Comparison of ENCODE assay signal across 8 mouse cellular contexts in genomic region chr6:83349274-83349958, GRCm38 (mm10). TPM values are rescaled to one million over a fixed set of nuclear protein-coding genes. Genes with fewer than 3 reads are reported as not detected.
DNase-seq lines count a peak whose midpoint lies in the region; ATAC-seq and TF ChIP-seq lines count a peak whose summit lies in the region.

No protein-coding gene starts in this region.

- peaks cover 13% of the 10 kb centered on the region for H3K4me1 ChIP-seq in hindbrain, embryonic 12.5 days

- H3K9me3 ChIP-seq in hindbrain, embryonic 12.5 days (replicated peaks) = no peaks in the 10 kb centered on the region

- CTCF ChIA-PET in Patski (lab: Charles Lee) = interaction anchor here (1.1 to 1.8 kb wide), 5 partner anchors 9 to 167 kb away, joined by 3 to 8 read pairs (median 3); no protein-coding TSS in a partner anchor

- POLR2A ChIA-PET in Patski (lab: Charles Lee) = interaction anchor here (0.6 to 1.3 kb wide), 4 partner anchors 20 to 660 kb away, joined by 3 to 5 read pairs (median 4); no protein-coding TSS in a partner anchor

- H3K36me3 ChIP-seq in hindbrain, embryonic 12.5 days = peaks cover 13% of the 10 kb centered on the region; the same call in 1 of the 2 replicates

- in situ Hi-C loops in Patski (cut with MboI; ENCODE audit: low pct_unique_long_range_greater_than_20kb) = no loop called here

- peak overlapping the region; percentile 72 for H3K4me2 ChIP-seq in hindbrain, embryonic 12.5 days (replicated peaks)

- DNase-seq in Patski (ENCODE audit: low read depth, low spot score) = no peak
- peak; percentile 97 to 98 for DNase-seq in cerebellum, postnatal 10 days
- DNase-seq in frontal cortex, postnatal 10 days (ENCODE audit: low spot score in 2 of 2) = peak; percentile 73 to 85
- DNase-seq in layer of hippocampus, postnatal 14 days (ENCODE audit: low spot score in 2 of 2) = peak; percentile 79 to 83
- DNase-seq in lung, postnatal 10 days = peak; percentile 94
- DNase-seq in ovary, postnatal 14 days (ENCODE audit: low spot score) = peak; percentile 95
- DNase-seq in thymus, postnatal 14 days = peak; percentile 96

- no peaks in the 10 kb centered on the region for H3K27me3 ChIP-seq in Patski
- H3K27me3 ChIP-seq in hindbrain, embryonic 12.5 days = no peaks in the 10 kb centered on the region

- H3K4me3 ChIP-seq in hindbrain, embryonic 12.5 days = peak overlapping the region; percentile 74

- ATAC-seq in Patski = peak; percentile 93
- ATAC-seq in hindbrain, embryonic 12.5 days (ENCODE audit: low FRiP score) = peak; percentile 95

- no peak overlapping the region for H3K27ac ChIP-seq in hindbrain, embryonic 12.5 days

- no peak for TF ChIP-seq CTCF in Patski (IDR thresholded peaks at IDR 0.05)

- WGBS in hindbrain, embryonic 12.5 days = under 1% methylated on average over 38 of the region's 53 CpGs

- H3K9ac ChIP-seq in hindbrain, embryonic 12.5 days = peak overlapping the region; percentile 81

RNA-seq across cellular contexts. Expression of gene Bola3, which starts 0.5 kb away (rescaled TPM):
- polyA plus RNA-seq in Patski (2021) = 126 TPM
- 88.5 and 92.1 TPM in 2 replicates for polyA plus RNA-seq in hindbrain, embryonic 12.5 days (2016; fragmentation: Nextera tagmentation; extraction: Ambion mirVana)
- total RNA-seq in layer of hippocampus, postnatal 14 days (2021) = 10 to 100 TPM; 45.4 to 54.7 TPM

RNA-seq across cellular contexts. Expression of gene Mob1a, which starts 23.6 kb away (rescaled TPM):
- polyA plus RNA-seq in Patski (2021) = 90.6 TPM
- polyA plus RNA-seq in hindbrain, embryonic 12.5 days (2016; fragmentation: Nextera tagmentation; extraction: Ambion mirVana) = 52.5 and 55.4 TPM in 2 replicates
- total RNA-seq in layer of hippocampus, postnatal 14 days (2021) = 10 to 100 TPM; 22.1 to 23.1 TPM

RNA-seq across cellular contexts. Expression of gene Mthfd2, which starts 23.7 kb away (rescaled TPM):
- polyA plus RNA-seq in Patski (2021) = 117 TPM
- 29.8 and 30.0 TPM in 2 replicates for polyA plus RNA-seq in hindbrain, embryonic 12.5 days (2016; fragmentation: Nextera tagmentation; extraction: Ambion mirVana)
- 10 to 100 TPM in 1 of 2 experiments, 1 to 10 TPM in 1; 8.5 to 10.5 TPM for total RNA-seq in layer of hippocampus, postnatal 14 days (2021)
